In the genomic region with DNA sequence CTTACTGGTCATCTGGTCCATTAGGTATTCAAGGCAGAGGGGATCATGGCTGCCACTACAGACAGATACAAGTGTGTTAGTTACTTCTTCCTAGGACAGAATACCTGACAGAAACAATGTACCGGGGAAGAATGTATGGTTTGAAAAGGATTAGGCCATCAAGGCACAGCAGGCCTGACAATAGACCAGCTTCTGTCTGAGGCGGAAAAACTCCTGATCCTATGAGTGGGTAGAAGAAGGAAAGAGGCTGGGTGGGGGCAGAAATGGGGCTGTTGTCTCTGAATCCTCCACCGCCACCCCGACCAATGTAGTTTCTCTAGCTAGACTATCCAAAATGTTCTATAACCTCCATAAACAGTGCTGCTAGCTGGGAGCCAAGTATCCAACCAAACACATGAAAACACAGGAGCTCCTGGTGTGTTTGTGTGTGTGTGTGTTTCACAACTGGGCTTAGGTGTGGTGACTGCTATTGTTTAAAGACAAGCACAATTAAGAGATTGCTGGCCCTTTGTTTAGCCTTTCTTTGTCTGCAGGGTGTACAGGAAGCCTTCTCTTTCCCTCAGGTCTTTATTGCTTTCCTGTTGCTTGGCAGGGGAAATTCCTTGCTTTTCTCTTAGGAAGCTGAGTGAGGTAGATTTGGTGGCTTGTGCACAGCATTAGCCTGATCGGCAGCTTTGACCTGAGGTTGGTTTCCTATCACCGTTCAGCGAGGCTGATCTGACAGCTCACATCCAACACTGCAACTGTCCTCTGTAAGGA, we compare ENCODE assay signal across 30 mouse cellular contexts.
DNase-seq lines count a peak whose midpoint lies in the region; ATAC-seq lines count a peak whose summit lies in the region.
"Had no signal": no experiment of that assay in that cellular context is flagged by ENCODE, and none has a peak within 500 bp of the region (broad histone marks: within the 10 kb centered on the region; RNA-seq: fewer than 3 reads in every experiment).

No protein-coding gene starts in this region.

- peak; percentile 5 for DNase-seq in kidney, adult 9 months
- no peak for DNase-seq in kidney, postnatal 36 days
- no peak for DNase-seq in lung, postnatal 36 days
- peak; percentile 82 for DNase-seq in ZHBTc4 (ENCODE audit: low read depth, low spot score)
- no peak for DNase-seq in liver, embryonic 11.5 days (ENCODE audit: low spot score)
- DNase-seq in spleen, postnatal 36 days (ENCODE audit: low spot score in 2 of 2): no peak
- DNase-seq: adrenal gland, postnatal 14 days; cerebellum, adult 11 months; cerebellum, adult 9-10 months; cerebellum, postnatal 36 days; gastrocnemius, postnatal 14 days; heart, adult 11 months; liver; lung, postnatal 10 days; right cerebral cortex, postnatal 4 days; thymus, adult 2 months; thymus, postnatal 36 days had no signal

- no peak overlapping the region for H3K4me3 ChIP-seq in lung, embryonic 16.5 days (ENCODE audit: low read length)
- no peak overlapping the region for H3K4me3 ChIP-seq in liver, embryonic 11.5 days (ENCODE audit: low read depth, low read length)
- H3K4me3 ChIP-seq: embryonic facial prominence, embryonic 12.5 days; heart, embryonic 10.5 days; heart, embryonic 15.5 days; intestine, embryonic 15.5 days; left cerebral cortex, adult 2 months; liver, embryonic 15.5 days; myocyte; neural tube, embryonic 12.5 days had no signal

- ATAC-seq in lung, embryonic 16.5 days (ENCODE audit: low read depth): 0 out of 2 replicates have a peak, but pooled peaks have one; percentile 15
- ATAC-seq in liver, embryonic 11.5 days (replicated peaks; ENCODE audit: low FRiP score): no peak
- ATAC-seq: forebrain, embryonic 14.5 days; hindbrain, embryonic 16.5 days; intestine, embryonic 15.5 days had no signal

- peaks cover 5% of the 10 kb centered on the region for H3K4me1 ChIP-seq in lung, embryonic 16.5 days (replicated peaks; ENCODE audit: control insufficient read depth, insufficient read depth, low read length)
- H3K4me1 ChIP-seq in liver, embryonic 11.5 days (replicated peaks; ENCODE audit: control insufficient read depth, insufficient read depth, low read length): 0 out of 2 replicates have a peak, but pooled peaks cover 4% of the 10 kb centered on the region
- H3K4me1 ChIP-seq: liver, embryonic 15.5 days had no signal

- H3K36me3 ChIP-seq in lung, embryonic 16.5 days (ENCODE audit: control insufficient read depth, insufficient read depth, low read length): no peaks in the 10 kb centered on the region
- no peaks in the 10 kb centered on the region for H3K36me3 ChIP-seq in liver, embryonic 11.5 days (ENCODE audit: control insufficient read depth, insufficient read depth, low read length)
- H3K36me3 ChIP-seq: embryonic facial prominence, embryonic 12.5 days; G1E; heart, embryonic 10.5 days; heart, embryonic 15.5 days; intestine, embryonic 15.5 days; liver, embryonic 15.5 days; neural tube, embryonic 12.5 days had no signal

- H3K4me2 ChIP-seq in lung, embryonic 16.5 days (ENCODE audit: low read depth, low read length): no peak overlapping the region
- H3K4me2 ChIP-seq in liver, embryonic 11.5 days: no peak overlapping the region
- H3K4me2 ChIP-seq: embryonic facial prominence, embryonic 12.5 days; heart, embryonic 15.5 days; intestine, embryonic 15.5 days; liver, embryonic 15.5 days; midbrain, embryonic 11.5 days; neural tube, embryonic 12.5 days had no signal

- WGBS in lung, embryonic 16.5 days: 61% methylated on average over 7 of the region's 7 CpGs
- WGBS in liver, embryonic 11.5 days: 58% methylated on average over 7 of the region's 7 CpGs

- no peak overlapping the region for H3K9ac ChIP-seq in lung, embryonic 16.5 days (ENCODE audit: low read length)
- no peak overlapping the region for H3K9ac ChIP-seq in liver, embryonic 11.5 days (ENCODE audit: low read depth, low read length)
- H3K9ac ChIP-seq: embryonic facial prominence, embryonic 12.5 days; heart, embryonic 15.5 days; intestine, embryonic 15.5 days; liver, embryonic 15.5 days; neural tube, embryonic 12.5 days had no signal

- peak overlapping the region; percentile 23; the same call in 1 of the 2 replicates for H3K27ac ChIP-seq in lung, embryonic 16.5 days (ENCODE audit: low read length)
- H3K27ac ChIP-seq in liver, embryonic 11.5 days (ENCODE audit: low read depth, low read length): no peak overlapping the region
- H3K27ac ChIP-seq: embryonic facial prominence, embryonic 12.5 days; heart, embryonic 10.5 days; heart, embryonic 15.5 days; intestine, embryonic 15.5 days; left cerebral cortex, adult 2 months; liver, embryonic 15.5 days; neural tube, embryonic 12.5 days had no signal

- no peaks in the 10 kb centered on the region for H3K27me3 ChIP-seq in lung, embryonic 16.5 days (ENCODE audit: control insufficient read depth, insufficient read depth, low read depth, low read length)
- H3K27me3 ChIP-seq in liver, embryonic 11.5 days (replicated peaks; ENCODE audit: control insufficient read depth, insufficient read depth, low read length): peaks cover 12% of the 10 kb centered on the region; the same call in 1 of the 2 replicates
- H3K27me3 ChIP-seq: intestine, embryonic 15.5 days; liver, embryonic 15.5 days had no signal

- no peaks in the 10 kb centered on the region for H3K9me3 ChIP-seq in lung, embryonic 16.5 days (ENCODE audit: control insufficient read depth, low read length)
- no peaks in the 10 kb centered on the region for H3K9me3 ChIP-seq in liver, embryonic 11.5 days (ENCODE audit: control insufficient read depth, low read length)
- H3K9me3 ChIP-seq: embryonic facial prominence, embryonic 12.5 days; heart, embryonic 10.5 days; heart, embryonic 15.5 days; intestine, embryonic 15.5 days; liver, embryonic 15.5 days; neural tube, embryonic 12.5 days had no signal

Comparison
In these comparisons a context has a peak if more than half of its experiments do, and no peak if none do; other contexts are left out.
1. DNase-seq: peak in kidney, adult 9 months (single experiment) and ZHBTc4 (single experiment); none in kidney, postnatal 36 days (0 of 2), lung, postnatal 36 days (single experiment), liver, embryonic 11.5 days (single experiment) and spleen, postnatal 36 days (0 of 2).